Mouse (Mus musculus) small intestine, adult 2 months (tissue): ENCODE data around the gene Cyp24a1. TPM values are rescaled to one million over a fixed set of nuclear protein-coding genes. Genes with fewer than 3 reads are reported as not detected.

ENCODE experiments used
- H3K27ac ChIP-seq: fragments of 200-500 bp; 2 replicates; pipeline ENCODE4 v1.5.1; 2012; ENCODE audit warnings: low read depth, low read length, control low read depth, inconsistent platforms; ENCODE audit not compliant: insufficient read depth
- H3K27me3 ChIP-seq: fragments of 200-500 bp; 2 replicates; pipeline ENCODE4 v1.6.1; 2012; ENCODE audit warnings: mild to moderate bottlenecking, moderate library complexity, low read length, inconsistent platforms; ENCODE audit not compliant: control insufficient read depth, insufficient read depth
- H3K36me3 ChIP-seq: fragments of 200-500 bp; 2 replicates; pipeline ENCODE4 v1.6.1; 2012; ENCODE audit warnings: mild to moderate bottlenecking, low read length, control low read depth, inconsistent platforms; ENCODE audit not compliant: control insufficient read depth, insufficient read depth
- H3K4me1 ChIP-seq: fragments of 200-500 bp; 2 replicates; pipeline ENCODE4 v1.6.1; 2012; ENCODE audit warnings: low read length, inconsistent platforms, mixed read lengths; ENCODE audit not compliant: control insufficient read depth, insufficient read depth, insufficient read length
- H3K4me3 ChIP-seq: fragments of 200-500 bp; 2 replicates; pipeline ENCODE4 v1.5.1; 2012; ENCODE audit warnings: low read depth, mild to moderate bottlenecking, control low read depth, inconsistent platforms, low read length, moderate library complexity
- CTCF ChIP-seq: fragments of 200-500 bp; IDR thresholded peaks from 2 replicates; pipeline ENCODE4 v1.5.1; 2012; ENCODE audit warnings: low read depth, mild to moderate bottlenecking, control low read depth, inconsistent platforms, low read length, moderate library complexity, mixed read lengths; ENCODE audit not compliant: insufficient replicate concordance, insufficient read length; ENCODE audit errors: extremely low read depth
- POLR2A ChIP-seq: fragments of 200-500 bp; IDR thresholded peaks from 2 replicates; pipeline ENCODE4 v1.6.1; 2012; ENCODE audit warnings: low read depth, mild to moderate bottlenecking, control low read depth, inconsistent platforms, low read length, moderate library complexity
- WGBS: fragments of 180-500 bp; shearing (Covaris S2); methylation state at CpG from one replicate; pipeline ENCODE4 v1.1.7; 2018; 5-methylcytosine and 5-hydroxymethylcytosine counted together
- polyA plus RNA-seq: library from polyadenylated mRNA; depleted of rRNA; stranded (reverse); fragments of >200 nt; gene quantifications from 2 replicates; pipeline ENCODE4 v1.2.3, GENCODE M21; 2012; rRNA removed

Gene Cyp24a1
- polyA plus RNA-seq, result not detected in 2 replicates

DNA sequence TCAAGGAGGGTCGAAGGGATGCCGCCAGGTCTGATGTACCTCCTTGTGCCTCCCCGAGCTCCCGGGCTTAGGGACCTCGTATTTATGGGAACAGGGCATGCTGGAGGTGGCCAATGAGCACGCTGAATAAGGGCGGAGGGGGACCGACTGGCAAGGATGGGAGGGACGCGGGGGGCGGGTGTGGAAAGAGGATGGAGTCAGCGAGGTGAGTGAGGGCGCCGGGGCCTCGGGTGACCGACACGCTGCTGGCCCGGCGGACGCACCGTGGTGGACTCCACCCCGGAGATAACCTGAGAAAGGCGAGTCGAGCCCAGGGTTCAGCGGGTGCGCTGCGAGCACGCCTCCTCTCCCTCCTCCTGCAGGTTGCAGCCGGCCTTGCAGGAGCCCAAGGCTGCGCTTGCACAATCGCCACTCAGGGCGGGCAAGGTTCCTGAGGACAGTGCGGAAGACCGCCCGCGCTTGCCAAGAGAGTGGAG is at the start of gene Cyp24a1:
Gene Cyp24a1, minus strand, starts transcription at position 55 of the 476 bp plus-strand sequence.
- peak within 1 kb of the TSS; percentile 2; the same call in 1 of the 2 replicates for H3K27ac ChIP-seq
- WGBS, result under 1% methylated on average over 36 of the region's 36 CpGs
- H3K36me3 ChIP-seq, result no peaks in the 10 kb centered on the region
- H3K4me1 ChIP-seq, result peaks cover 10% of the 10 kb centered on the region
- H3K27me3 ChIP-seq, result peaks cover 34% of the 10 kb centered on the region
- peak within 1 kb of the TSS; percentile 24 for H3K4me3 ChIP-seq
- TF ChIP-seq POLR2A (no peak), CTCF (0 out of 2 replicates have a peak, but pooled peaks have one; percentile 27)

DNA sequence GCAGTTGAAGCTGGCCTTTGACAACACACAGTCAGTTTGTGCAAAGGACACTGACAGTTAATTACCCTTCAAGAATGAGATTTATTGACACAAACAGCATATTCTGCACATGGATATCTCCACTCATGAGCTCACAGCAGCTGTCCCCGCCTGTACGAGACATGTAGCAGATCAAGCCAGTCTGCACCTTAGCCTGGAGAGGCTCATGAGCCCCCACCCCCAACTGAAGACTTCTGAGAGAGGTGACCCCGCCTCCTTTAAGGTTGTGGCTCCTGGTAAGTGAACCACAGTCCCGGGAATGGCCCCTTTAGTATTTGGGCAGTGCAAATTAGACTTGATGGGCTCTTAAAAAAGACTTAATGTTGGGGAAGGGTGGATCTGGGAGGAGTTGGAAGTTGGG is 48.8 kb upstream of the Cyp24a1 start:
- Histone ChIP-seq H3K4me3 (no peak overlapping the region), H3K27me3 (no peaks in the 10 kb centered on the region; the same call in 1 of the 2 replicates), H3K27ac (no peak overlapping the region), H3K36me3 (no peaks in the 10 kb centered on the region), H3K4me1 (no peaks in the 10 kb centered on the region)
- 29% methylated on average over 4 of the region's 4 CpGs for WGBS
- TF ChIP-seq CTCF, result no peak

DNA sequence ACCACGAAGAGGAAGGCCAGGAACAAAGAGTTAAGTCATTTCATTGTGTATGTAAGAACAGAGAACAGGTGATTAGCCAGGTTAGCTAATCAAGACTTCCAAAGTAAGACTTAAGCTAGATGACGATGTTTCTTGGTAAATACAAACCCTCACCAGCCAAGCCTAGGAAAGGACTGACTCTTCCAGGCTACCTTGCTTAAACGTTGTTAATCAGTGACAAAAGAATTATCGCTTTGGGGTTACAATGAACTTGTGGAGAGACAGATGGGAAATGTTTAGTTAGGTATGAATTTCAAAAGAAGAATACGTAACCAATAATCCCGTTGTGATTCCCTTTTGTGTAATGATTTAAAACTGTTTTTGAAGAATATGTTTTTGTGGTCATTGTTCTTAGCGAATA is 48.0 kb upstream of the Cyp24a1 start:
- no peaks in the 10 kb centered on the region for H3K36me3 ChIP-seq
- H3K4me1 ChIP-seq, result no peaks in the 10 kb centered on the region
- TF ChIP-seq CTCF (no peak), POLR2A (no peak)
- no peak overlapping the region for H3K27ac ChIP-seq
- H3K27me3 ChIP-seq, result no peaks in the 10 kb centered on the region; the same call in 1 of the 2 replicates
- WGBS, result 54% methylated on average over 7 of the region's 7 CpGs
- no peak overlapping the region for H3K4me3 ChIP-seq

DNA sequence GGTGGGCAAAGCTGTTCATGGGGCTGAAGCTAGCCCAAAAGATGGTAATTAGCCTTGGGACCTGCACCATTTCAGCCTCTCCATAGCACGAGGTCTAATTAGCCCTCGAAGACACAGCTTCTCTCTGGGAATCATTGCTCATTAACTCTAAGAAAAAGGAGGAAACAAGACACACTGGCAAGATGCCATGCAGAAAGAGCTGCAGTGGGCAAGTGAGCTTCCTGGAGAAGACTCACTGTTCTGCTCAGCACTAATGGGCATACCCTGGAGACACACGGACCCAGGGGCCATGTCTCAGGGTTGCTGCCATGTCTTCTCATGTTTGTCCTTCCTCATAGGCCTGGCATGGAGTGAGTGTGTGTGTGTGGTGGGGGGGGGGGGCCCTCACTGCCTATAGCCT is 47.2 kb upstream of the Cyp24a1 start:
- TF ChIP-seq POLR2A (no peak), CTCF (no peak)
- no peak overlapping the region for H3K4me3 ChIP-seq
- no peak overlapping the region for H3K27ac ChIP-seq
- H3K27me3 ChIP-seq, result no peaks in the 10 kb centered on the region; the same call in 1 of the 2 replicates
- WGBS, result 59% methylated on average over 3 of the region's 3 CpGs
- no peaks in the 10 kb centered on the region for H3K36me3 ChIP-seq
- H3K4me1 ChIP-seq, result no peaks in the 10 kb centered on the region

DNA sequence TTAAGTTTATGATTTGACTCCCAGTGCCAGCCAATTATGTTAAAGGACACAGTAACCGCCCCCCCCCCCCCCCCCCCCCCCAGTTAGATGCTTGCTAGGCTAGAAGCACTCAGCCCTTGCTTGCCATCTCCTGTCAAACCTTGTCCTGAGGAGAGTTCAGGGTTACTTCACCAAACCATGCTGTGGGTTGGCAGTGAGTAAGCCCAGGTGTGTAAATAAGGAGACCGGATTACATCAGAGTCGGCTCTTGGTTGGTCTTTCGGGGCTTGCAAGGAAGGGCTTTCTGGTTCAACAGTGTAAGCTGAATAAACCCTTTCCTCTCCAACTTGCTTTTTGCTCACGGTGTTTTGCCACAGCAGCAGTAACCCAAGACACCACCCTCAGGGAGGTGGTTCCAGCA is 46.7 kb upstream of the Cyp24a1 start:
- TF ChIP-seq POLR2A, result no peak
- no peak for TF ChIP-seq CTCF
- Histone ChIP-seq H3K27ac (no peak overlapping the region), H3K36me3 (no peaks in the 10 kb centered on the region), H3K4me1 (no peaks in the 10 kb centered on the region), H3K27me3 (no peaks in the 10 kb centered on the region; the same call in 1 of the 2 replicates), H3K4me3 (no peak overlapping the region)
- 51% methylated on average over 5 of the region's 5 CpGs for WGBS

DNA sequence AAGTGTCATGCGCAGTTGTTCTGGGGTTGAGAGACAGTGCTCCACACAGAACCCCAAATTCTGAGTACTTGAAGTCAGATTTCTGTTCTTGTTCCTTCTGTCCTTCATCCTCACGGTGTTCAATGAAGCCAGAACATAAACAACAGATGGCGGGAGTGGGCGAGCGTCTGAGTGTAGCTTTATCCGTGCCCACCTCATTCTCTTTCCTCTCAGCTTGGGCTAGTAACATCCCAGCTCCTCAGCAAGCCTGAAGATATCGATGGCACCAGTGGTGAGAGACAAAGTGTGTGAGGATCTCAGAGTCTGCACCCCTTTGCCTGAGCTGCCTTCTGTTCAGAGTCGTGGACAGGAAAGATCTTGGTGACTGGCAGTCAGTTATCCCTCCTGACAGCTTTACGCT is 42.3 kb upstream of the Cyp24a1 start:
- no peaks in the 10 kb centered on the region for H3K27me3 ChIP-seq
- TF ChIP-seq POLR2A (no peak), CTCF (no peak)
- WGBS, result 81% methylated on average over 9 of the region's 9 CpGs
- no peaks in the 10 kb centered on the region for H3K36me3 ChIP-seq
- H3K27ac ChIP-seq, result no peak overlapping the region
- no peaks in the 10 kb centered on the region for H3K4me1 ChIP-seq
- H3K4me3 ChIP-seq, result no peak overlapping the region

DNA sequence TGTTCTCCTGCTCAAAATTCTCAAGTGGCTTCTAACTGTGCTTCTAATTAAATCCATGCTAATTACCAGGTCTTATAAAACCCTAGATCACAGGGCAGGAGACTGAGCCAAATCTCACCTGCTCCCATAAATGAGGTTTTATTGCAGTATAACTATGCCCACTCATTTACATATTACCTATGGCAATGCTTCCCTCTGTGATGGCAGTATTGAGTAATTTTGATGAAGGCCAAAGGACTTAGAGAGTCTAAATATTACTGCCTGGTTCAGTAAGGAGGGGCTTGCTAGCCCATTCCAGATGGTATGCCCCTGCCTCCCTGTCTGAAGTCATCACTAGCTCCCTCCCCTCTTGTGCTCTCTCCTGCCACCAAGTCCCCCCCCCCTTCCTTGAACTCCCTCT is 38.9 kb upstream of the Cyp24a1 start:
- TF ChIP-seq POLR2A, result no peak
- no peak for TF ChIP-seq CTCF
- no peak overlapping the region for H3K27ac ChIP-seq
- H3K4me3 ChIP-seq, result no peak overlapping the region
- no peaks in the 10 kb centered on the region for H3K36me3 ChIP-seq
- no peaks in the 10 kb centered on the region for H3K27me3 ChIP-seq
- H3K4me1 ChIP-seq, result no peaks in the 10 kb centered on the region
